Mouse (Mus musculus): Measurements from ENCODE around the gene Serpinb2.

Gene Serpinb2

GRCm38 (mm10) chr1:107511252-107511651 lies at the start of gene Serpinb2:
Serpinb2 (plus strand) TSS chr1:107511423.
- no peak for DNase-seq (ENCODE audit: low read depth, low spot score)

DNA sequence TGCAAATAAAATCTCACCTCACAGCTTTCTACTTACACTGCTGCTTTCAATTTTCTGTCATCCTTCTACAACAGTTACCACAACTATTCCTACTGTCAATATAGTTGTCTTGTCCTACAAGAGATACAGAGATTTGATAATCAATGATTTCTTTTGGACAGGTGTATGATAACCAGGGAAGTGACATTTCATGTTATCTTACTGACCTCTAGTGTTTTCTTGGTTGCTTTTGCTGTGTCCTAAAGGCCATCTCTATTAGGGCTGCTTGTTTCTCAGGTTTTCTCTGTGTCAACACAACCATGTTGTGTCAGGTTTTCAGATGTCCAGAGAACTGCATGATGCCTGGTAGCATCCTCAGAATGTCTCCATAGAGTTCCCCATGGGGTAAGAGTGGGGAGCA lies 31.3 kb upstream of the Serpinb2 start:
- no peak for DNase-seq (ENCODE audit: low read depth, low spot score)

GRCm38 (mm10) chr1:107481452-107481851 lies 29.8 kb upstream of the Serpinb2 start:
- peak; percentile 75 for DNase-seq (ENCODE audit: low read depth, low spot score)

GRCm38 (mm10) chr1:107489577-107489976 lies 21.6 kb upstream of the Serpinb2 start:
- DNase-seq (ENCODE audit: low read depth, low spot score) = no peak

- DNase-seq (ENCODE audit: low read depth, low spot score) = no peak
Measured at GRCm38 (mm10) chr1:107496789-107497188, 14.4 kb upstream of the Serpinb2 start.

DNA sequence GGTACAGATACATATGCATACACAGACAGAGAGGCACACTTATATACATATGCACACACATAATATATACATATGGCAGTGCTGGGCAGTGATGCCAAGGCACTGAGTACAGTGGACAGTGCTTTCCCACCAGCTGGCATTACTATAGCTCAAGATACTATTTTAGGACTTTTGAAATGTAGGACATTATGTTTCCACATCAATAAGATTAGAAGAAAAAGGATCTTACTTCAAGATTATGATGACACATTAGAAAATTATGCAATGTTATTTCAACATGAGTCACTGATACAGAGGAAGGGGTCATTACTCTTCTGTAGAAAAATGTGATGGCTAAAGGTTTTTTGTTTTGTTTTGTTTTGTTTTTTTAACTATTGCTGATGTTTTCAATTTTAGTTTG lies 9.2 kb upstream of the Serpinb2 start:
- DNase-seq (ENCODE audit: low read depth, low spot score) = no peak

DNA sequence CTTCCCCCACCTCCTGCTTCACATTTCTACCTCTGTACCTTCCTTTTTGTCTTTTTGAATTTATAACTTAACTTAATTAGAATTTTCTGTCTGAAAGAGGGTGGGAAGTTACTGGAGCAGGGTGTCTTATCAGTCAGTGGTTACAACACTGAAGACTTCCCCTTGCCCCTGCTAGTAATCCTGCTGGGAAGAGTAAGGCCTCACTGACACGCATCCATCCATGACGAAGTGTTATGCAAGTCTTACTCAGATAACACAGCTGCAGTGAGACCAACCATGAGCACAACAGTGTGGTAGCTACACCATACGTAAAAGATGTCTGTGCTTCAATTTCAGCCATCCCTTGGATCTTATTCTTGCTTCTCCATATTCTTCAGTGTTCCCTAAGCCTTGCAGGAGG lies 7.9 kb upstream of the Serpinb2 start:
- DNase-seq (ENCODE audit: low read depth, low spot score) = no peak

DNA sequence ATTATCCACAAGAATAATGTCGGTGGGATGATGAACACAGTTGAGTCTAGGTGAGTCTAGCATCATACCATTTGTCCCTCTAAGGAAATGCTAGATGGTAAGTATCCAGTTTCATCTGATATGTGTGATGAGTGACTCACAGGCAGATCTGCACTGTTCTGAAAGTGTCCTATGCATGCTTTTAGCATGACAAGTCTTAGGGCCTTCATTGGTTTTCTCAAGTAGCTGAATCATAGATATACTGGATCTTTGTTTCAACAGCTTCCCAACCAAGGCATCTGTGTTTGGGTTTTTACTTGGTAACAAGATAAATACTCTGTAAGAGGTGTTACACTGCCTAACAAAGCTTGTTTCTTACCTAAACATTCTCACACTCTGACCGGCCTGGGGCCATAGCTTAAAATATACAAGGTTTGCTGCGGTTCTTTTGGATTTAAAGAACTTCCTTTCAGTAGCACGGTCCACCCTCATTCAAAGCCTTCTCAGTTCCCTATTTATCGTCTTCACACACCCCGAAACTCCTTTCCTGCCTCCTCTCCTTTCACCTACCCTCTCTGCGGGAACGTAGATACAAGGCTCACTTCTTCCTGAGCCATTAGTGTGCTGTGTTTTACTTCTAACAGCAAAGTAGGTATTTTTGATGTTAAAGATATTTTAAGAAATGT lies 5.2 kb upstream of the Serpinb2 start:
- no peak for DNase-seq (ENCODE audit: low read depth, low spot score)

DNA sequence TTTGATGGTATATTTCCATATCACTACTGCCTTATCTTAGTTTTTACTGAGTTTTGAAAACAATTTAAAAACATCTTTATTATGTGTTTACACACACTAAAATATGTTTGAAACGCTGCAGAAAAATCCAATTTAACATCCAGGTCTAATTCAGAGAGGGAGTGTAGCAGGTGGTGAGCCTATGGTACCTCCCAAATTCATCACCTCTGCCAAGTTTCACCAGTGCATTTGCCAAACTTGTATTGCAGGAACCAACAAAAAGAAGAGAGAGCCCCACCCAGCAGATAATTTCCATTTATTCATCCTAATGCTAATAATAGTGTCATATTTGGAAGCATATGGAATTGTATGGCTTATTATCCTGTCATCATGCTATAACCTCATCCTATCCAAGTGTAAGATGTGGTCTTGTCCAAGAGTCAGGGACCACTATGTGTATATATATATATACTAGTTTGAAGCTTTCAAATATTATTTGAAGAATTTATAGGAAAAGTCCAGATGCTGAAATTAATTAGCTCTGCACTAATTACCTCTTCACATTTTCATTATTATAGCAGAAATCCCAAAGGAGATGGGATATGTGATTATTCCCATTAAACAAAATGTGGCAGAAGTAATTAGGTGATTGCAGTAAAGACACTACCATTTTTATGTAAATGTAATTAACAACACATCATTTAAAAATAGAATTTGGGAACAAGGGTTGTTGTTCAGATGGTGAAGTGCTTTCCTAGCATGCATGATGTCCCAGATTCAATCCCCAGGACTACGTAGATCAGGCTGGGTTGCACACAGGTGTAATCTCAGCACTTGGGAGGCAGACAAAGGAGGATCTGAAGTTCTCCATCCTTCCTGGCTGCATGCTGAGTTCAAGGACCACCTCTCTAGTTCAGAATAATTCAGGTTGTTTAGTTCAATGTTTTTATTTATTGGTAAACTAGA lies 1.2 kb downstream of the Serpinb2 start:
- DNase-seq (ENCODE audit: low read depth, low spot score) = no peak

DNA sequence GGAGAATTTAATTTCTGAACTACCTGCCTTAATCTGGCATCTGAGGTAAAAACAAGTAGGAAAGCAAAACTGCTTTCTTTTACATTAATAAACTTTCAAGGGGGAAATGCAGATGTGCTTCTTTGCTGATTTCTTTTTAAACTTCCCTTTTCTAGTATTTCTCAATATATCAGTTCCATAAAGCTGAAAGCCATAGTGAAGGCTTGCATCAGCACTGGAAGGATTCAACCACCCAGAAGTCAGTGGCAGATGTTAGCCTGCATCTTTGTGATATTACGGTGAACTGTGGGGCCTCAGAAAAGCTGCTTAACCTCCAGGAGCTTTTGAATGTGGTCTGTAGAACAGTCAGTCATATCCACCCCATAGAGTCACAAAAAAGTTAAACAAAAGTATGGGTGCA lies 2.3 kb downstream of the Serpinb2 start:
- no peak for DNase-seq (ENCODE audit: low read depth, low spot score)

GRCm38 (mm10) chr1:107515839-107516498 lies 4.7 kb downstream of the Serpinb2 start:
- no peak for DNase-seq (ENCODE audit: low read depth, low spot score)

DNA sequence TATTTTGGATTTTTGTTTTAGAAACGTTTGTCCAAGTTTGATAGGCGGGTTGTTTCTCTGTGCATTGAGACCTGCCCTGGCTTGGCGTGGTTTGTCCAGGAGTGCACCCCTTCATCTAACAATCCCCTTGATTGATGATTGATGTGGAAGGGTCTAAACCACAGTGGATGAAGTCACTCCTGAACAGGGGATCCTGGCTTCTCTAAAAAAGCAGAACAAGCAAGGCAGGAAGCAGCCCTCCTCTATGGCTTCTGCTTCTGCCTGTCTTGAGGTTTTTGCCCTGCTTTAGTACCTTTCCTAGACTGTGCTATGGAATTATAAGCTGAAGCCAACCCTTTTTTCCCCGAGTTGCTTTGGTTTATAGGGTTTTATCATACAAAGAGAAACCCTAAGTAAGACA lies 14.4 kb downstream of the Serpinb2 start:
- no peak for DNase-seq (ENCODE audit: low read depth, low spot score)

GRCm38 (mm10) chr1:107528325-107529078 lies 17.3 kb downstream of the Serpinb2 start:
- no peak for DNase-seq (ENCODE audit: low read depth, low spot score)

- peak; percentile 49 for DNase-seq (ENCODE audit: low read depth, low spot score)
Measured at GRCm38 (mm10) chr1:107529365-107530052, 18.3 kb downstream of the Serpinb2 start.

DNA sequence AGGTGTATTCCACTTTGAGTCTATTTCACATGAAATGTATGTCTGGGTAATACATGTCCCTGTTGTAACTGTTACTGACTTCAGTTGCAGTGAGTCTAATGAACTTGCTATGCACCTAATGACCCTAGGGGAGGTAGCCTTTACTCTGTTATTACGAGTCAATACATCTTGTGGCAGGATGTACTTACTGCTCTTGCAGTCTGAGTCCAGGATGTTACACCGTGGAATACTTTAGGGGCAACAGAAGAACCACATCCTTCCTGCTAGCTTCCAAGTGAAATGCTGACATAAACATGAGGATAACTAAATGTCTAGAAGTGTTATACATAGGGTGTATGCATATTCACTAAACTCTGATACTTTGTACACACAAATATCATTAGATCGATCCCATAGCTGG lies 22.5 kb downstream of the Serpinb2 start:
- DNase-seq (ENCODE audit: low read depth, low spot score) = no peak

- no peak for DNase-seq (ENCODE audit: low read depth, low spot score)
Measured at GRCm38 (mm10) chr1:107537435-107537834, 26.2 kb downstream of the Serpinb2 start.

DNA sequence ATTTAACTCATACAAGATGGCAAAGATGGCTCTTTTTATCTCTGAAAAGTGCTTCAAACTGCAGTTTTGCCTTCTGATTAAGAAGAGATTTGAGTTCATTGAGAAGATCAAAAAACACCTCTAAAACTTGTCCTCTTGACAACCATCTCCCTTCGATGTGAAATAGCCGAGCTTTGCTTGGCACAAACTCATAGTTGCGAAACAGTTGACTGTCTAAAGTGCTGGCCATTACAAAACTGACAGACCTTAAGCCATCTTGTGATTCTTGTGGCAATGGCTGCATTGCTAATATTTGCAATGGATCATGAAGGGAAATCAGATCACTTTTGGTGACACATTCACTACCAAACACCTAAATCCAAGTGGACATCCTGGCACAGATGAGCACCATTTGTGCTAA lies 48.3 kb downstream of the Serpinb2 start:
- no peak for DNase-seq (ENCODE audit: low read depth, low spot score)

DNA sequence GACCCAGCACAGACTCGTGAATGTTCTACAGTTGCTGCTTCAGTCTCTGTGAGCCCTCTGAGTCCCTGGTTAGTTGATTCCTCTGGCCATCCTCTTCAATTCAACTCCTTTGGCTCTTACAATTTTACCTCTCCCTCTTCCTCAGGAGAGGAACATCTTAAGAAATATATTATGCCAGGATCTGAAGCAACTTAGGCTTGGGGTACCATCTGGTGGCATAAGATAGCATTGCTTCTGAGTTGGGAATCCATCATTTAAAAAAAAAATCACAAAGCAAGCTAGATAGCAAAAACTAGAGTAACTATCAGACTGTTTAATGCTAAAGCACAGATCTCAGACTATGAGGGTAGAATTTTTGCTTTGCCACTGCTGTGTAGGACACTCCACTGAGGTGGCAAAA lies 50.9 kb downstream of the Serpinb2 start:
- DNase-seq (ENCODE audit: low read depth, low spot score) = no peak

- DNase-seq (ENCODE audit: low read depth, low spot score) = no peak
Measured at GRCm38 (mm10) chr1:107565644-107566043, 54.4 kb downstream of the Serpinb2 start.

DNA sequence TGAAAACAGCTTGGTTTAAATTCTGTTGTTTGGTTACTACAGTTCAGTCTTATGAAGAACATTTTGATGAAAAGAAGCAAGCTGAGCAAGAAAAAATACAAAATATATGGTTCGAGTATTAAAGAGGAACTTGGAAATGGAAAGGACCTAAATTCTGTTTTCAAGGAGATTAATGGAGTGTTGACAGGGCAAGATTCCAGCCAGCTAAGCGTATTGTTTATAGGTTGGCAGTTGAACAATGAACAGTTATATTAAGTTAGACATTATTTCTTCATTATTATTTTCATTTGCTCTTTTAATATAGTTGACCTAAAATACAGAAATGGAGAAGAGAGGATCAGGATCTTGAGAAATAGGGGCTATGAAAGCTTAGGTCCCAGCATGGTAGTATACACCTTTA lies 64.9 kb downstream of the Serpinb2 start:
- DNase-seq (ENCODE audit: low read depth, low spot score) = no peak

DNA sequence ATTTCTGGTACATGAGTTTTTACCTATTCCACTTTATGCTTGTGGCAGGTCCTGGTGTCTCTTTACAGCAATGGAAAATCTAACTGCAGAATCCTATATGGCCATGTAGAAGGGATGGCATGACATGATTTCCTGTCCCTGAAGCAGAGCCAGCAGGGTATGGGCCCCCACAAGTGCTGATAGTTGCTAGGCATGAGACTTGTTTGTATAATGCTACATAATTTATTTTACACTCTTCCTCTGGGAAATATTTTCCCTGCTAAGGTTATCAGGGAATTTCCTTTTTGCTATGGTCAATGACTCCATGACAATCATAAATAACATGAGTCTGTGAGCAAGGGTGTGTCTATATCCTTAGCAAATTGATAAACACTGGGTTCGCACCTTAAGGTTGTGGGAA lies 66.3 kb downstream of the Serpinb2 start:
- no peak for DNase-seq (ENCODE audit: low read depth, low spot score)
